Mouse (Mus musculus): ENCODE measurements around the gene Hdgfl2.

- TF ChIP-seq CTCF (IDR thresholded peaks at IDR 0.05; ENCODE audit: borderline replicate concordance, insufficient read depth, low read depth, low read length) = no peak
- no peak for TF ChIP-seq POLR2A (IDR thresholded peaks at IDR 0.05; ENCODE audit: borderline replicate concordance, insufficient read depth, low read length)
Measured at GRCm38 (mm10) chr17:56110571-56110970, 31.1 kb downstream of the Hdgfl2 start.
